Mouse (Mus musculus) adrenal gland, adult 2 months (tissue): ENCODE measurements around the gene Vps45. TPM values are rescaled to one million over a fixed set of nuclear protein-coding genes. Genes with fewer than 3 reads are reported as not detected.
A peak's percentile ranks its signal among the peaks of the same experiment; 100 is the strongest.

ENCODE experiments used
- DNase-seq: peaks from one replicate; pipeline ENCODE4 v3.0.0; 2021
- long read RNA-seq: library from polyadenylated mRNA; stranded (forward); transcript quantifications from one replicate; pipeline ENCODE4 v2.0.0, GENCODE M21; 2021
- polyA plus RNA-seq: library from polyadenylated mRNA; depleted of rRNA; stranded (reverse); fragments of >200 nt; gene quantifications from 2 replicates; pipeline ENCODE4 v1.2.3, GENCODE M21; 2012; rRNA removed
- total RNA-seq, 2 experiments: library from RNA; stranded (reverse); gene quantifications; 2 replicates each; pipeline ENCODE4 v1.2.3; 2021

Gene Vps45
- total RNA-seq: 10 to 100 TPM; 38.3 to 39.4 TPM
- 2.6 and 3.0 TPM in 2 replicates for polyA plus RNA-seq
- long read RNA-seq, transcript Vps45-203 (2 exons, 266 nt): minor isoform, 6 of 22 reads
- long read RNA-seq, transcript Vps45-201 (15 exons, 2,637 nt): major isoform, 11 of 22 reads
- long read RNA-seq, partial matches to known transcripts: 3 of 22 reads
- long read RNA-seq, other reads (novel, unspliced or antisense): 2 of 22 reads

- DNase-seq: peak; percentile 85
Measured at GRCm38 (mm10) chr3:96058231-96058896, at the start of gene Vps45. Gene Vps45, minus strand, starts transcription at chr3:96058466.

DNA sequence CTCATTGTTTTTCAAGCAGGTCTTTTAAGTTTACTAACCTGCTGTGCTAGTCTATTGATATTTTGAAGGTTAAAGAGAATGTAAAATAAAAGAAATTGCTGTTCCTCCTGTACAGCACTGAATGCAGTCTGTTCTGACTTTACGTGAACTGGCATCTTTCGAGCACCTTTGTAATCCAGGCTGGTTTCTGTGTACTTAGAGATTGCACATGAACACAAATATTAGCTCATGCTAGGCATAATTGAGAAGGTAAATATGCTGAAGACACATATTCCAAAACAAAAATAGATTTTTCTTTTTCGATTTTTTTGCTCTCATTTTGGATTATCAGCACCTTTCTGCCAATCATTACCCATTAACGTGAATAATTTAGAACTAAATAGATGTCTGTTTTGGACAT, 47.9 kb upstream of the Vps45 start:
- DNase-seq: no peak

DNA sequence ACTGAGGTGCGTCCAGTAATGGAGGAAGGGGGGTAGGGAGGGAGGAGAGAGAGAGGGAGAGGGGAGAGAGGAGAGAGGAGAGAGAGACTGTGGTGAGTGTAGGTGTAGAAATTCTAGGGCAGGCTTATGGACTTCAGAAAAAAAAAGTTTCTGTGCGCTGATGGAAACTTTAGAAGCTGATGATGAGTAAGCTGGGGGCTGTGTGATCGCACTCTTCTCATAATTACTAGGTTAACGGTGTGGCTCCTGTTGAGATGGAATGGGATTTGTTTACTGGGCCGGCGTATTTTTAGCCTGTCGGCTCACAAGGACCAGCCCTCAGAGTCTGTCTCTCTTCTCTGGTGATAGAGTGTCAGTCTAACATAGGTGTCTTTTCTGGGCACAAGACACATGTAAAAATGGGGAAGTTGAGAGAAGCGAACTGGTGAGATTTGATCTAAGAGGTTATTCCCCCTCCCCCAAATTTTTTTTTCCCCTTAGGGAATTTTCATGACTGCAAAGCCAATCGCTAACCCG, 47.0 kb upstream of the Vps45 start:
- DNase-seq: peak; percentile 22

DNA sequence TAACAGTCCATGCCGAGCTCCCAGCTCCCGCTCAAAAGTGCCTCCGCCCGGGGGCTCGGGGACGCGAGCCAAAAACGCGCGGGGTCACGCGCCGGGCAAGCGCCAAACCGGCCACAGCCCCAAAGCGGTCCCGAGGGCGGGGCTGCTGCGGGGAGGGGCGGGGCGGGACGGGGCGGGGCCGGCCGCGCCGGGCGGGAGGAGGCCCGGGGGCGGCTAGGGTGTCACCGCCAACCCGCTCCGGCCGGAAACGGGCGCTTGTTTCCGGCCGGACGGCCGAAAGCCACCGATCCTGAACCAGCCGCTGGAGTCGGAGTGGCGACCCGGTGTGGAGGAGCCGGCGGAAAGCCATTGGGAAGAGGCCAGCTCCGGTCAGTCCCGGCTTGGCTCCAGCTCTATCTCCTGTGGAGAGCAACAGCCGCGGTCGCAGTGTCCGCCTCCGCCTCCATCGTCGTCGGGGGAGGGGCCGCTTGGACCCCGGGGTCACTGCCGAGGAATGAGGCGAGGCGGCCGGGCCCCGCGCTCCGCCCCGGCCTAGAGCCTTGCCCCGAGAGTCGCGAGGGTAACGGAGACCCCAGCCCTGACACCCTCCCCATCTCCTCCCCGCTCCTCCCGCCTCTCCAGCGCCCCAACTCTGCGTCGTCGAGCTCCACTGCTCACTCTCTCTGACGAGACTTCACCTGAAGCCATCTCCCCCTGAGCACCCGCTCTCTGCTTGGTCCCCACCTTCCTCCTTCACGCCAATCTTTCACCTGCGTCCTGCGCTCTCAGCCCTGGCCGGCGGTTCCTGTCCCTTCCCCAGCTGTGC, 46.2 kb upstream of the Vps45 start, which contains the start of gene Otud7b:
TSS of gene Otud7b (plus strand) at position 267 of the 805 bp plus-strand sequence.
- peak; percentile 89 for DNase-seq

DNA sequence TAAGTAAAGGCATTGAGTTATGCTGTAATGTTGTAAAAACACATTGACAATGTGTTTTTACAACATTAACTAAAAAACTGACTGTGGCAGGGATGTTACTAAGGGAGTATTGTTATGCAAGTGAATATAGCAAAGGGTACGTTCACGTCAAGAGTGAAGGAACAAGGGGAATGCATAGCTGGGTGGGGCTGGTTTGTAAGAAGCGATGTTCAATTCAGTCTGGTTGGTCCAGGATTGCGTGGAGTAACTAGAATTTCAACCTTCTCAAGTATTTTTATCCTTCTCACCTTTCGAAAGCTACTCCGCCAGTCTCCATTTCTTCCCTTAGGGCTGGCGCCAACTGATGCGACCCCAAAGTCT, 45.6 kb upstream of the Vps45 start:
- DNase-seq: no peak

DNA sequence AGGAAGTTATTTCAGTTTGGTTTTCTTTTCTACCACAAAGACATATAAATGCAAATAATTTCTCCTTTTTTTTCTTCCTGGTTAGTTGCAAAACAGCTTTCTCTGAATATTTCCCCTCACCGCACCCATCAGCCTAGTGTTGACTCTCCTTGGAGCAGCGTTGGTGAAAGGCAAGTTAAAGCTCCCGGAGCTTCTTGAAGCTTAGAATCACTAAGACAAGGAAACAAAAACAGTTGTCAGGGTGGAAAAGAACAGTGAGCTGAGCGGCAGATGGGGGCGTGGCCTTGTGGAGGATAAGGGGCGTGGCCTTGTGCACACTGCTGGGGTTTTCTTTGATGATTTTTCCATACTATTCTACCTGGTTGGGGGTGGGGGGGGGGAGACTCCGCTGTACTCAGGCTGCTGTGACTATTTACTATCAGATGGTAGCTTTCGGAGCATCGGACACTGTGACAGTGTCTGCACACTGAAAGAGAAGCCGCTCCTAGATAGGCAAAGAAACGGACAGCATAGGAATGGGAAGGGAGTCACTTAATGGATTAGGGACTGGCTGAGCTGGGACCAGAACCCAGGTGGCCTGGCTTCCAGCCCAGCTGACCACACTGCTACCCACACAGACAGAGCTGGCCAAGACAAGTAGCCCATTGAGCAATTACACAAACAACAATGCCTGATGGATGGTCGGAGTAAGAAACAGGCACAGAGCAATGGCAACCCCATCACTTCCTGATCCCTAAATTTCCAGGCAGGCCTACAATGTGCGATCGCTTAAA, 44.0 kb upstream of the Vps45 start:
- peak; percentile 62 for DNase-seq

GRCm38 (mm10) chr3:96098616-96099267, 40.5 kb upstream of the Vps45 start:
- DNase-seq: peak; percentile 92

DNA sequence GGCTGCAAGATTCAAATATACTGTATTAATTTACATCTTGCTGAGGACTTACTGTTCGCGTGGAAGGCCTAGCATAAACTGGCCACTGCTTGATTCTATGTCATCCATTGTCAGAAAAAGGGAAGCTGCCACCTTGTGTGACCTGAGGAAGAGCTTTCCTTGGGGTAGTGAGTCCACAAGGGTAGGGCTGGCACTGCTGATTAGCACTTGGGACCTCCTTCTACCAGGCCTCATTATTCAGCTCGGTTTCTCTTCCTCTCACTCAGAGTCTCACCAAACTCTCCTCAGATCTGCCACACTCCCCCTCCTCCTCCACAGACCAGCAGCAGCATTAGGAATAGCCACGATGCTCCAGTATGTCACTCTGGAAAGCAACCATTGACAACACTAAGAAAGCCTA, 39.9 kb upstream of the Vps45 start:
- DNase-seq: no peak

GRCm38 (mm10) chr3:96094203-96094602, 35.9 kb upstream of the Vps45 start:
- DNase-seq: no peak

DNA sequence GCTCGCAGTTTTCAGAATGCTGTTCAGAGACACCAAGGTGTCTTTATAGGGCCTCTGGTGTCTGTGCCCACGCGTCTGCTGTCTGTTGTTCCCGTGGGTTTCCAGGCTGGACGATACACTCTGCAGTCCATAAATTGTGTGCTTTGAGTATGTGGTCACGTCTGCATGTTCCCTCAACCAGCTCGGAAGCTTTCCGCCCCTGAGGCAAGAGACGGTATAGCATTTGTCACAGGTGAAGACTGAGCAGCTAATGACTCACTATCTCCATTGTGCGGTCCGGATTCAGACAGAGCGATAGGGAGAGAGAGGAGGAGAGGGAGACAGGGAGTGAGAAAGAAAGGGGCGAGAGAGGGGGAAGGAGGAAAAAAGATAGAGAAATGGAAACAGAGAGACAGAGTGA, 35.2 kb upstream of the Vps45 start:
- peak; percentile 10 for DNase-seq

- DNase-seq: no peak
Measured at GRCm38 (mm10) chr3:96091966-96092365, 33.7 kb upstream of the Vps45 start.

GRCm38 (mm10) chr3:96091146-96091545, 32.9 kb upstream of the Vps45 start:
- DNase-seq: no peak

DNA sequence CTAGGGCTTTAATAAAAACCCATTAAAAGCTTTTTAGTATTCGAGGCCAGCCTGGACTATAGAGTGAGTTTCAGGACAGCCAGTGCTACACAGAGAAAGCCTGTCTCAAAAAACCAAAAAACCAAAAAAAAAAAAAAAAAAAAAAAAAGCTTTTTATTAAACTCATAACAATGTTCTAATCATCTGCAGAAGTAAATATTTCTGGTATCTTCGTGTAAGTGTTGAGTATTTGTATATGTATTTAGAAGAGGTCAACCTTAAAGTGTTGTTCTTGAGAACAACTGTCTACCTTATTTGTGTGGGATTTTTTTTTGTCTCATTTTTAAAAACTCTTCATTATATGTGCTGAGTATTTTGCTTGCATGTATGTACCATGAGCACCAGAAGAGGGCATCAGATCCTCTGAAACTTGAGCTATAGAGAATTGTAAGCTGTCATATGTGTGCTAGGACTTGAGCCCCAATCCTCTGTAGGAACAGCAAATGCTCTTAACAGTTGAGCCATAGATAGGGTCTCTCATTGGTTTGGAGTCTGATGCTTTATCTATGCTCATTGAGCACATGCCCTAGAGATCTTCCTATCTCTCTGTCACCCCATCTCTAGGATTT, 31.7 kb upstream of the Vps45 start:
- no peak for DNase-seq

- peak; percentile 37 for DNase-seq
Measured at GRCm38 (mm10) chr3:96087801-96088200, 29.5 kb upstream of the Vps45 start.

- no peak for DNase-seq
Measured at GRCm38 (mm10) chr3:96087219-96087618, 29.0 kb upstream of the Vps45 start.

DNA sequence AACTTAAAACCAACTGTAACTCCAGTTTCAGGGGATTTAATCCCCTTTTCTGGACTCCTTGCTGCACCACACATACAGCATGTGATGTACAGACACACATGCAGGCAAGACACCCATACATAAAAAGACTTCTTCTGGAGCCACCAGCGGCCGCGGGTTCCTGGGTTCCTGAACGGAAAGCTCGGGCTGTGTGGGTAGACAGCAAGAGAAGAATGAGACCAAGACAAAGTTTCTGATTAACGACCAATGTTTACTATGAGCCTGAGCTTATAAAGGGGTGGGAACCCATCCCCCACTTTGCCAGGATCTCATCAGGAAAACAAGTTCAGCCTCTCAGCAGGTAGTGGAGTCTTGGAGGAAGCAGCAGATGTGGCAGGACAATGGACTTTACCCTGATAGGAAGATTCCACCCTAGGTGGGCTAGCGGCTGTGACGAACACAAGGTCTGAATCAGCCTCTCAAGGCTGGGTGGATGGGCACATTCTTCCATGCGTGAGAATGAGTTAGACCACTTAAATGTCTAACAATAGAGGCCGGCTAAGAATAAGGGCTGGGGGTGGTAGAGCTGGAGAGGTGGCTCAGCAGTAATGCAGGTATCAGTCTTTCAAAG, 26.0 kb upstream of the Vps45 start:
- DNase-seq: no peak

DNA sequence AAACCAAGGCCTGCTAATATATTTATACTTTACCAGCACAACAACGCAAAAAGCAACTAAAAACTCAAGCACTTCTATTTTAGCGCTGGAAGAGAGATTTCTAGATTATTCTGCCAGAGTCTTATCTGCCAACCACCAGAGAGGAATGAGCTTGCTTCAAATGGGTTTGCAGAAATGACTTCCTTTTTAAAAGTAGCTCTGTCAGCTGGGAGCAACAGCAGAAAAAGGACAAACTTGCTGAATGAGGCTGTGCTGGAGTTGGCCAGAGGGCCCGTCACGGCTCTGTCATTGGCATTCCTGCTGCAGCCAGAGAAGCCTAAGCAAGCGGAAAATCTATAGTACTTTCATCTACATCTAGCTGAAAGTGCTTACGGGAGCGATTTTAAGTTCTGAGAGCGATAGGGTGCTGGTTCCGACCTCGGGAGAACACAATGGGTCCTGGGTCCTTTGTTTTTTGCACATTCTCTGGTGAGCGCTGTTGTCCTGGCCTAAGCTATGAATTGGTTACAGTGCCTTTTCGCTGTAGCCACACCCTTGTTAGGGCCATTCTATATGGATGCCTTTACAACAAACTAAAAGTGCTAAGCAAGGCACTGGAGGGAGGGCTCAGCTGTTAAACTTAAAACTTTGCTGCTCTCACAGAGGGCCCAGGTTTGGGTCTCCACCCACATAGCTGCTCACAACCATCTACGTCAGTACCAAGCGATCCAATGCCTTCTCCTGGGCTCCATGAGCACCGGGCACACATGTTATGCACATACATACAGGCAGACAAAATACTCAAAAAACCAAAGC, 24.6 kb upstream of the Vps45 start:
- no peak for DNase-seq

GRCm38 (mm10) chr3:96082100-96082499, 23.8 kb upstream of the Vps45 start:
- DNase-seq: no peak

- DNase-seq: no peak
Measured at GRCm38 (mm10) chr3:96081650-96082049, 23.4 kb upstream of the Vps45 start.

GRCm38 (mm10) chr3:96081006-96081405, 22.7 kb upstream of the Vps45 start:
- DNase-seq: no peak
